In the genomic region with DNA sequence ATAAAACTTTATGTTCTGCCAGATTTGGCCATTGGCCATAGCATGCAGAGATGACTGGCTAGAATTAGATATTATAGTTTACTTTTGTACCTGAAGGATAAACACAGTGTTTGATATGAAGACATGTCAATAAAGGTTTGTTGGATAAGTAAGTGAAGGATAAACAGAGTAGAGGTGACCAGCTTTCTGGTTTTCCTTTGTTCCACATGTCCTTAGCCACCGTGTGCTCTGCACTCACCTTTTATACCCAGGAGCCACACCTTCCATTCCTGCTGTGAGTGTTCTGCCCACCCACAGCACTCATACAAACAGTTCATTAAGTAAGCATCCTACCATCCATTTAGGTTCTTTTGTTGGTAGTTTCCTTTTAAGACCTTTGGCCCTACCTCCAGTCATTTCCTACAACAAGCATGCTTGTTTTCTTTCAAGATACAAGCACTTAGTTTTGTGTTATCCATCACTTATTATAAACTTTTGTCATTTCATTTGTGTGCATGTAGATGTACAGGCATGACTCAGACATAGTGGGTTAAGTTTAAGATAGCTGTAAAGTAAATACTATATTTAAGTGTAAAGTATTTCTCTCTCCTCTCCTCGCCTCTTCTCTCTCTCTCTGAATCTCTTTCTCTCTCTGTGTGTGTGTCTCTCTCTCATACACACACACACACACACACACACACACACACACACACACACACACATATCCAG, we compare ENCODE assay signal across 33 mouse cellular contexts. TPM values are rescaled to one million over a fixed set of nuclear protein-coding genes. Genes with fewer than 3 reads are reported as not detected.
DNase-seq lines count a peak whose midpoint lies in the region; ATAC-seq and TF ChIP-seq lines count a peak whose summit lies in the region.
"Had no signal": no experiment of that assay in that cellular context is flagged by ENCODE, and none has a peak within 500 bp of the region (broad histone marks: within the 10 kb centered on the region; RNA-seq: fewer than 3 reads in every experiment).

No protein-coding gene starts in this region.

- H3K27me3 ChIP-seq in lung, embryonic 14.5 days (ENCODE audit: insufficient read depth, low read length) = no peaks in the 10 kb centered on the region
- H3K27me3 ChIP-seq in stomach, embryonic 14.5 days (ENCODE audit: control insufficient read depth, insufficient read depth, low read length) = no peaks in the 10 kb centered on the region
- no peaks in the 10 kb centered on the region for H3K27me3 ChIP-seq in stomach, postnatal 0 days (ENCODE audit: control insufficient read depth, insufficient read depth, low read length)
- H3K27me3 ChIP-seq: CH12.LX; embryonic facial prominence, embryonic 13.5 days; forebrain, embryonic 12.5 days; forebrain, embryonic 15.5 days had no signal

- 50% methylated on average over 2 of the region's 2 CpGs for WGBS in lung, embryonic 14.5 days
- WGBS in stomach, embryonic 14.5 days = 50% methylated on average over 2 of the region's 2 CpGs
- 35% methylated on average over 2 of the region's 2 CpGs for WGBS in stomach, postnatal 0 days

- H3K4me1 ChIP-seq in lung, embryonic 14.5 days (ENCODE audit: insufficient read depth) = no peaks in the 10 kb centered on the region
- H3K4me1 ChIP-seq in stomach, embryonic 14.5 days (ENCODE audit: control insufficient read depth, insufficient read depth, low read length) = no peaks in the 10 kb centered on the region
- H3K4me1 ChIP-seq in stomach, postnatal 0 days (replicated peaks; ENCODE audit: control insufficient read depth, insufficient read depth) = no peaks in the 10 kb centered on the region
- H3K4me1 ChIP-seq: embryonic facial prominence, embryonic 10.5 days; embryonic facial prominence, embryonic 13.5 days; forebrain, embryonic 12.5 days; forebrain, embryonic 15.5 days had no signal

- TF ChIP-seq EP300 in stomach, postnatal 0 days (optimal IDR thresholded peaks at IDR 0.05) = no peak

- H3K9me3 ChIP-seq in lung, embryonic 14.5 days (ENCODE audit: low read depth, low read length) = no peaks in the 10 kb centered on the region
- no peaks in the 10 kb centered on the region for H3K9me3 ChIP-seq in stomach, embryonic 14.5 days (ENCODE audit: control insufficient read depth, low read depth, low read length)
- H3K9me3 ChIP-seq in stomach, postnatal 0 days (ENCODE audit: control insufficient read depth, low read length) = no peaks in the 10 kb centered on the region
- H3K9me3 ChIP-seq: embryonic facial prominence, embryonic 10.5 days; embryonic facial prominence, embryonic 13.5 days; forebrain, embryonic 12.5 days; forebrain, embryonic 15.5 days had no signal

- no peaks in the 10 kb centered on the region for H3K36me3 ChIP-seq in lung, embryonic 14.5 days (ENCODE audit: insufficient read depth)
- no peaks in the 10 kb centered on the region for H3K36me3 ChIP-seq in stomach, embryonic 14.5 days (ENCODE audit: control insufficient read depth, insufficient read depth, low read length)
- H3K36me3 ChIP-seq in stomach, postnatal 0 days (ENCODE audit: control insufficient read depth, insufficient read depth, low read length) = no peaks in the 10 kb centered on the region
- H3K36me3 ChIP-seq: embryonic facial prominence, embryonic 10.5 days; embryonic facial prominence, embryonic 13.5 days; forebrain, embryonic 12.5 days; forebrain, embryonic 15.5 days had no signal

- H3K4me3 ChIP-seq in lung, embryonic 14.5 days (ENCODE audit: low read depth, low read length) = no peak overlapping the region
- no peak overlapping the region for H3K4me3 ChIP-seq in stomach, embryonic 14.5 days (ENCODE audit: low read depth, low read length)
- H3K4me3 ChIP-seq in stomach, postnatal 0 days (ENCODE audit: low read depth, low read length) = no peak overlapping the region
- H3K4me3 ChIP-seq: embryonic facial prominence, embryonic 10.5 days; embryonic facial prominence, embryonic 13.5 days; erythroblast, embryonic 14.5 days; forebrain, embryonic 12.5 days; forebrain, embryonic 15.5 days had no signal

- no peak overlapping the region for H3K4me2 ChIP-seq in lung, embryonic 14.5 days
- H3K4me2 ChIP-seq in stomach, embryonic 14.5 days (replicated peaks; ENCODE audit: low read depth, low read length) = no peak overlapping the region
- H3K4me2 ChIP-seq in stomach, postnatal 0 days (replicated peaks; ENCODE audit: low read depth) = no peak overlapping the region
- H3K4me2 ChIP-seq: embryonic facial prominence, embryonic 13.5 days; forebrain, embryonic 12.5 days; forebrain, embryonic 15.5 days; heart, embryonic 11.5 days; hindbrain, embryonic 14.5 days had no signal

- H3K27ac ChIP-seq in lung, embryonic 14.5 days (ENCODE audit: low read depth) = no peak overlapping the region
- H3K27ac ChIP-seq in stomach, embryonic 14.5 days (ENCODE audit: low read length) = no peak overlapping the region
- no peak overlapping the region for H3K27ac ChIP-seq in stomach, postnatal 0 days (replicated peaks)
- H3K27ac ChIP-seq: embryonic facial prominence, embryonic 10.5 days; embryonic facial prominence, embryonic 13.5 days; forebrain, embryonic 12.5 days; forebrain, embryonic 15.5 days; hindbrain, embryonic 14.5 days; hindbrain, postnatal 0 days had no signal

- no peak for TF ChIP-seq CTCF in lung, embryonic 14.5 days (IDR thresholded peaks at IDR 0.05; ENCODE audit: low read depth)
- TF ChIP-seq CTCF in stomach, postnatal 0 days (IDR thresholded peaks at IDR 0.05; ENCODE audit: low read depth) = no peak

- no peak overlapping the region for H3K9ac ChIP-seq in lung, embryonic 14.5 days
- no peak overlapping the region for H3K9ac ChIP-seq in stomach, embryonic 14.5 days (replicated peaks; ENCODE audit: low read depth, low read length)
- H3K9ac ChIP-seq in stomach, postnatal 0 days (ENCODE audit: low read length) = no peak overlapping the region
- H3K9ac ChIP-seq: embryonic facial prominence, embryonic 13.5 days; forebrain, embryonic 12.5 days; forebrain, embryonic 15.5 days; hindbrain, embryonic 14.5 days had no signal

- peak; percentile 28 for DNase-seq in lung, embryonic 14.5 days
- no peak for DNase-seq in lung, postnatal 10 days
- DNase-seq in lung, postnatal 36 days = peak; percentile 21
- DNase-seq in lung, postnatal 14 days = no peak
- peak; percentile 42 for DNase-seq in stomach, postnatal 0 days (ENCODE audit: low spot score)
- DNase-seq in cerebellum, adult 11 months = no peak
- DNase-seq in frontal cortex, postnatal 10 days (ENCODE audit: low spot score in 2 of 2) = no peak
- DNase-seq: adrenal gland, adult 2 months; adrenal gland, postnatal 14 days; B cell, adult 2 months; cerebellum, adult 11-12 months; cerebellum, adult 8-10 months; cerebellum, postnatal 10 days; cerebellum, postnatal 36 days; embryo, embryonic 11 days; gastrocnemius, postnatal 10 days; gastrocnemius, postnatal 36 days; heart, postnatal 4 days had no signal

- ATAC-seq in lung, embryonic 14.5 days (ENCODE audit: insufficient read depth) = no peak
- peak; percentile 56; the same call in 1 of the 2 replicates for ATAC-seq in stomach, embryonic 14.5 days (ENCODE audit: insufficient number of reproducible peaks, insufficient read depth, low FRiP score, low read depth)
- peak; percentile 92 for ATAC-seq in stomach, postnatal 0 days (ENCODE audit: low FRiP score, low TSS enrichment)
- ATAC-seq: forebrain, embryonic 15.5 days; hindbrain, postnatal 0 days; inflammation-experienced regulatory T-cells, adult 6 months had no signal

RNA-seq across cellular contexts. Expression of gene Bcl6, which starts 41.5 kb away (rescaled TPM):
- 1.1 and 1.2 TPM in 2 replicates for polyA plus RNA-seq in lung, embryonic 14.5 days (2014; fragmentation: Nextera tagmentation; extraction: Ambion mirVana)
- 1.4 and 1.5 TPM in 2 replicates for polyA plus RNA-seq in stomach, embryonic 14.5 days (2014; fragmentation: Nextera tagmentation; extraction: Ambion mirVana)
- 0.23 and 0.30 TPM in 2 replicates for polyA plus RNA-seq in stomach, postnatal 0 days (2015; fragmentation: Nextera tagmentation; extraction: Ambion mirVana)

RNA-seq across cellular contexts. Expression of gene Gm37419, which starts 41.8 kb away (rescaled TPM):
- not detected in 2 replicates for polyA plus RNA-seq in lung, embryonic 14.5 days (2014; fragmentation: Nextera tagmentation; extraction: Ambion mirVana)
- not detected in 2 replicates for polyA plus RNA-seq in stomach, embryonic 14.5 days (2014; fragmentation: Nextera tagmentation; extraction: Ambion mirVana)
- not detected in 2 replicates for polyA plus RNA-seq in stomach, postnatal 0 days (2015; fragmentation: Nextera tagmentation; extraction: Ambion mirVana)
- polyA plus RNA-seq: adrenal gland, adult 2 months; cortical plate, adult 2 months; embryonic facial prominence, embryonic 10.5 days; embryonic facial prominence, embryonic 13.5 days; erythroblast, embryonic 14.5 days; forebrain, embryonic 12.5 days; heart, embryonic 11.5 days; heart, embryonic 14.5 days; heart, postnatal 0 days; hindbrain, embryonic 11.5 days; hindbrain, embryonic 14.5 days; hindbrain, postnatal 0 days; inflammation-experienced regulatory T-cells, adult 6 months had no signal

Comparison
In these comparisons a context has a peak if more than half of its experiments do, and no peak if none do; other contexts are left out.
1. DNase-seq: peak in lung, embryonic 14.5 days (single experiment), lung, postnatal 36 days (single experiment) and stomach, postnatal 0 days (single experiment); none in lung, postnatal 10 days (single experiment), lung, postnatal 14 days (single experiment), cerebellum, adult 11 months (single experiment) and frontal cortex, postnatal 10 days (0 of 2).